Comparison of ENCODE assay signal across 8 mouse cellular contexts in the genomic region with DNA sequence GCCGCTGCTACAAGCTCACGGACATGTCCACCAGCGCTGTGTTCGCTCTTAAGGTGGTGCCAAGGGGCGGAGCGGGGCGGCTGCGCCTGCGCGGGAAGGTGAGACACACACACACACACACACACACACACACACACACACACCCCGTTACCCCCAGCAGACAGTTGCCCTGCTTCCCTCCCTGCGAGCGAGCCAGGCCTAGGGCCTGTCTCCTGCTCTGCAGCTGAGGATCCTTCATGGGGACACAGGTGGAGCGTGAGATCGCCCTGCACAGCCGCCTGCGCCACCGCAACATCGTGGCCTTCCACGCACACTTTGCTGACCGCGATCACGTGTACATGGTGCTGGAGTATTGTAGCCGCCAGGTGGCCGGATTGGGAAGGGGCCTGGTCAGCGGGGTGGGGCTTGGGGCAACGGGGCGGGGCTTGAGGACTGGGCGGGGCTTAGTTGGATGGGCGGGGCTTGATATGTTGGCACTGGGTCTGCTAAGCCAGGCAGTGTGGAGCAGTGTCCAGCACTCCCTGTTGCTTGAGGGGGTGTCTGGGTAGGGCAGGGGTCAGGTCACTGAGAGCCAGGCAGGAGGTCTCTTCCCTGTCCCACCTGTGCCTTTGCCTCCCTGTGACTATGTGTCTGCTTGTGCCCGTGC. TPM values are rescaled to one million over a fixed set of nuclear protein-coding genes. Genes with fewer than 3 reads are reported as not detected.
A peak's percentile ranks its signal among the peaks of the same experiment; 100 is the strongest.
DNase-seq lines count a peak whose midpoint lies in the region; ATAC-seq lines count a peak whose summit lies in the region.

No protein-coding gene starts in this region.

- no peak overlapping the region for H3K4me3 ChIP-seq in heart, embryonic 11.5 days (ENCODE audit: low read depth, low read length)
- peak overlapping the region; percentile 45 for H3K4me3 ChIP-seq in embryonic facial prominence, embryonic 10.5 days
- peak overlapping the region; percentile 25 for H3K4me3 ChIP-seq in intestine, embryonic 14.5 days (ENCODE audit: low read depth, low read length)
- 0 out of 2 replicates have a peak overlapping the region, but pooled peaks have one; percentile 7 for H3K4me3 ChIP-seq in liver, embryonic 15.5 days (replicated peaks)

- H3K4me1 ChIP-seq in heart, embryonic 11.5 days (ENCODE audit: control insufficient read depth, insufficient read depth, low read length) = peaks cover 9% of the 10 kb centered on the region
- H3K4me1 ChIP-seq in embryonic facial prominence, embryonic 10.5 days = peaks cover 28% of the 10 kb centered on the region
- H3K4me1 ChIP-seq in intestine, embryonic 14.5 days (replicated peaks; ENCODE audit: control insufficient read depth, insufficient read depth, low read length) = peaks cover 10% of the 10 kb centered on the region; the same call in 1 of the 2 replicates
- peaks cover 13% of the 10 kb centered on the region for H3K4me1 ChIP-seq in liver, embryonic 15.5 days (replicated peaks)

- H3K4me2 ChIP-seq in heart, embryonic 11.5 days = peak overlapping the region; percentile 4; the same call in 1 of the 2 replicates
- peak overlapping the region; percentile 40 for H3K4me2 ChIP-seq in intestine, embryonic 14.5 days (ENCODE audit: low read length)
- H3K4me2 ChIP-seq in liver, embryonic 15.5 days = peak overlapping the region; percentile 42

- WGBS in heart, embryonic 11.5 days (ENCODE audit: insufficient replicate concordance) = 9% methylated on average over 25 of the region's 31 CpGs
- WGBS in embryonic facial prominence, embryonic 10.5 days = 7% methylated on average over 31 of the region's 31 CpGs
- 6% methylated on average over 31 of the region's 31 CpGs for WGBS in intestine, embryonic 14.5 days
- 9% methylated on average over 31 of the region's 31 CpGs for WGBS in liver, embryonic 15.5 days (ENCODE audit: insufficient replicate concordance)

- DNase-seq in heart, adult 8-10 months (ENCODE audit: low spot score) = no peak
- DNase-seq in embryonic facial prominence, embryonic 10.5 days (ENCODE audit: low spot score) = peak; percentile 59
- DNase-seq in intestine, embryonic 14.5 days (ENCODE audit: low spot score) = no peak
- DNase-seq in retina, embryonic 14.5 days (ENCODE audit: low spot score) = peak; percentile 58
- no peak for DNase-seq in gastrocnemius, adult 8-10 months (ENCODE audit: low spot score in 2 of 2)
- no peak for DNase-seq in layer of hippocampus, adult 9-11 months

- no peak overlapping the region for H3K27ac ChIP-seq in heart, embryonic 11.5 days (ENCODE audit: low read depth, low read length)
- H3K27ac ChIP-seq in embryonic facial prominence, embryonic 10.5 days (replicated peaks) = no peak overlapping the region
- H3K27ac ChIP-seq in intestine, embryonic 14.5 days (ENCODE audit: low read depth) = no peak overlapping the region
- H3K27ac ChIP-seq in liver, embryonic 15.5 days (replicated peaks) = no peak overlapping the region

- no peak overlapping the region for H3K9ac ChIP-seq in heart, embryonic 11.5 days (ENCODE audit: low read depth, low read length)
- H3K9ac ChIP-seq in intestine, embryonic 14.5 days (ENCODE audit: low read length) = no peak overlapping the region
- H3K9ac ChIP-seq in liver, embryonic 15.5 days = no peak overlapping the region

- no peaks in the 10 kb centered on the region for H3K9me3 ChIP-seq in heart, embryonic 11.5 days (replicated peaks; ENCODE audit: control insufficient read depth, low read length)
- H3K9me3 ChIP-seq in embryonic facial prominence, embryonic 10.5 days = no peaks in the 10 kb centered on the region; the same call in 1 of the 2 replicates
- H3K9me3 ChIP-seq in intestine, embryonic 14.5 days (ENCODE audit: control insufficient read depth, low read length) = no peaks in the 10 kb centered on the region
- H3K9me3 ChIP-seq in liver, embryonic 15.5 days (replicated peaks) = no peaks in the 10 kb centered on the region

- H3K27me3 ChIP-seq in heart, embryonic 11.5 days (ENCODE audit: control insufficient read depth, insufficient read depth, low read length) = peaks cover 77% of the 10 kb centered on the region
- peaks cover 100% of the 10 kb centered on the region for H3K27me3 ChIP-seq in embryonic facial prominence, embryonic 10.5 days (replicated peaks; ENCODE audit: low read depth, poor library complexity, severe bottlenecking)
- H3K27me3 ChIP-seq in intestine, embryonic 14.5 days (replicated peaks; ENCODE audit: control insufficient read depth, insufficient read depth, low read length) = peaks cover 52% of the 10 kb centered on the region
- H3K27me3 ChIP-seq in liver, embryonic 15.5 days = peaks cover 94% of the 10 kb centered on the region

- H3K36me3 ChIP-seq in heart, embryonic 11.5 days (ENCODE audit: control insufficient read depth, insufficient read depth, low read length) = no peaks in the 10 kb centered on the region
- H3K36me3 ChIP-seq in embryonic facial prominence, embryonic 10.5 days (replicated peaks) = no peaks in the 10 kb centered on the region
- no peaks in the 10 kb centered on the region for H3K36me3 ChIP-seq in intestine, embryonic 14.5 days (ENCODE audit: control insufficient read depth, insufficient read depth, low read length)
- H3K36me3 ChIP-seq in liver, embryonic 15.5 days (replicated peaks) = no peaks in the 10 kb centered on the region

- no peak for ATAC-seq in heart, embryonic 11.5 days (replicated peaks; ENCODE audit: insufficient number of reproducible peaks, low FRiP score, low TSS enrichment)
- peak; percentile 59 for ATAC-seq in intestine, embryonic 14.5 days (replicated peaks; ENCODE audit: low FRiP score, low TSS enrichment, low read depth)
- ATAC-seq in liver, embryonic 15.5 days (ENCODE audit: insufficient read depth) = no peak

RNA-seq across cellular contexts. Expression of gene Plk5, which starts 1.9 kb away (rescaled TPM):
- not detected in 2 replicates for polyA plus RNA-seq in heart, embryonic 11.5 days (2014; fragmentation: Nextera tagmentation; extraction: Ambion mirVana)
- 1 to 10 TPM in 2 of 4 experiments, under 1 TPM in 2; 0.91 to 1.3 (median 1.1) TPM for total RNA-seq in heart, adult 8-10 months (2022)
- 0.37 and 0.43 TPM in 2 replicates for polyA plus RNA-seq in embryonic facial prominence, embryonic 10.5 days (2016; fragmentation: Nextera tagmentation; extraction: Ambion mirVana)
- 0.22 and 0.32 TPM in 2 replicates for polyA plus RNA-seq in intestine, embryonic 14.5 days (2014; fragmentation: Nextera tagmentation; extraction: Ambion mirVana)
- 0.03 and 0.06 TPM in 2 replicates for polyA plus RNA-seq in liver, embryonic 15.5 days (2015; fragmentation: Nextera tagmentation; extraction: Ambion mirVana)
- total RNA-seq in gastrocnemius, adult 8-10 months (2022) = under 1 TPM in 2 of 4 experiments, not detected in 2; 0.27 to 0.36 TPM

RNA-seq across cellular contexts. Expression of gene Adamtsl5, which starts 9.9 kb away (rescaled TPM):
- polyA plus RNA-seq in heart, embryonic 11.5 days (2014; fragmentation: Nextera tagmentation; extraction: Ambion mirVana) = 2.4 and 3.7 TPM in 2 replicates
- 100 to 1,000 TPM in 2 of 4 experiments, 10 to 100 TPM in 2; 87.9 to 109 (median 99.6) TPM for total RNA-seq in heart, adult 8-10 months (2022)
- 0.65 and 0.88 TPM in 2 replicates for polyA plus RNA-seq in embryonic facial prominence, embryonic 10.5 days (2016; fragmentation: Nextera tagmentation; extraction: Ambion mirVana)
- polyA plus RNA-seq in intestine, embryonic 14.5 days (2014; fragmentation: Nextera tagmentation; extraction: Ambion mirVana) = 8.1 and 8.7 TPM in 2 replicates
- 2.2 and 2.3 TPM in 2 replicates for polyA plus RNA-seq in liver, embryonic 15.5 days (2015; fragmentation: Nextera tagmentation; extraction: Ambion mirVana)
- total RNA-seq in gastrocnemius, adult 8-10 months (2022) = 10 to 100 TPM; 22.6 to 30.4 (median 26.9) TPM

RNA-seq across cellular contexts. Expression of gene Reep6, which starts 28.4 kb away (rescaled TPM):
- polyA plus RNA-seq in heart, embryonic 11.5 days (2014; fragmentation: Nextera tagmentation; extraction: Ambion mirVana) = 4.9 and 7.3 TPM in 2 replicates
- total RNA-seq in heart, adult 8-10 months (2022) = 1 to 10 TPM; 3.1 to 7.6 (median 5.0) TPM
- polyA plus RNA-seq in embryonic facial prominence, embryonic 10.5 days (2016; fragmentation: Nextera tagmentation; extraction: Ambion mirVana) = 6.6 TPM in 2 replicates
- polyA plus RNA-seq in intestine, embryonic 14.5 days (2014; fragmentation: Nextera tagmentation; extraction: Ambion mirVana) = 42.4 and 58.1 TPM in 2 replicates
- 75.6 and 92.4 TPM in 2 replicates for polyA plus RNA-seq in liver, embryonic 15.5 days (2015; fragmentation: Nextera tagmentation; extraction: Ambion mirVana)
- total RNA-seq in gastrocnemius, adult 8-10 months (2022) = 1 to 10 TPM; 2.6 to 4.0 (median 3.2) TPM

RNA-seq across cellular contexts. Expression of gene Pcsk4, which starts 28.8 kb away (rescaled TPM):
- 0.77 and 1.6 TPM in 2 replicates for polyA plus RNA-seq in heart, embryonic 11.5 days (2014; fragmentation: Nextera tagmentation; extraction: Ambion mirVana)
- total RNA-seq in heart, adult 8-10 months (2022) = 1 to 10 TPM; 1.7 to 3.1 (median 2.7) TPM
- polyA plus RNA-seq in embryonic facial prominence, embryonic 10.5 days (2016; fragmentation: Nextera tagmentation; extraction: Ambion mirVana) = 5.0 and 5.5 TPM in 2 replicates
- polyA plus RNA-seq in intestine, embryonic 14.5 days (2014; fragmentation: Nextera tagmentation; extraction: Ambion mirVana) = 6.8 and 7.3 TPM in 2 replicates
- polyA plus RNA-seq in liver, embryonic 15.5 days (2015; fragmentation: Nextera tagmentation; extraction: Ambion mirVana) = 3.9 and 4.1 TPM in 2 replicates
- total RNA-seq in gastrocnemius, adult 8-10 months (2022) = 1 to 10 TPM in 1 of 4 experiments, under 1 TPM in 3; 0.67 to 1.1 (median 0.91) TPM

RNA-seq across cellular contexts. Expression of gene Mex3d, which starts 29.3 kb away (rescaled TPM):
- polyA plus RNA-seq in heart, embryonic 11.5 days (2014; fragmentation: Nextera tagmentation; extraction: Ambion mirVana) = 4.0 and 6.4 TPM in 2 replicates
- total RNA-seq in heart, adult 8-10 months (2022) = 1 to 10 TPM; 5.9 to 9.8 (median 8.3) TPM
- 6.4 and 7.1 TPM in 2 replicates for polyA plus RNA-seq in embryonic facial prominence, embryonic 10.5 days (2016; fragmentation: Nextera tagmentation; extraction: Ambion mirVana)
- 5.3 and 6.7 TPM in 2 replicates for polyA plus RNA-seq in intestine, embryonic 14.5 days (2014; fragmentation: Nextera tagmentation; extraction: Ambion mirVana)
- 0.78 and 0.92 TPM in 2 replicates for polyA plus RNA-seq in liver, embryonic 15.5 days (2015; fragmentation: Nextera tagmentation; extraction: Ambion mirVana)
- 1 to 10 TPM; 4.2 to 6.3 (median 4.7) TPM for total RNA-seq in gastrocnemius, adult 8-10 months (2022)

Comparison
In these comparisons a context has a peak if more than half of its experiments do, and no peak if none do; other contexts are left out.
1. DNase-seq: peak in embryonic facial prominence, embryonic 10.5 days (single experiment) and retina, embryonic 14.5 days (single experiment); none in heart, adult 8-10 months (single experiment), intestine, embryonic 14.5 days (single experiment), gastrocnemius, adult 8-10 months (0 of 2) and layer of hippocampus, adult 9-11 months (single experiment).
2. Peak in every context shown above with its lines, with median percentiles within 50 percentile points of each other: H3K4me2 ChIP-seq.